Mouse (Mus musculus) right cerebral cortex, postnatal 36 days (tissue): ENCODE data around the gene Ntrk3.
A peak's percentile ranks its signal among the peaks of the same experiment; 100 is the strongest.

Experiments
- DNase-seq, 2 experiments: peaks; one replicate each; pipeline ENCODE4 v3.0.0; 2022; ENCODE audit warnings: low spot score in 2 of 2, mixed read lengths in 1 of 2

Gene Ntrk3

GRCm38 (mm10) chr7:78443373-78444036 is 294.3 kb downstream of the Ntrk3 start:
- DNase-seq: no peak

- no peak for DNase-seq
These were observed 296.1 kb downstream of the Ntrk3 start for GRCm38 (mm10) chr7:78441706-78442105.

- no peak for DNase-seq
These were observed 296.9 kb downstream of the Ntrk3 start for GRCm38 (mm10) chr7:78440896-78441295.

- no peak for DNase-seq
These were observed 297.3 kb downstream of the Ntrk3 start for GRCm38 (mm10) chr7:78440476-78440875.

- DNase-seq: no peak
These were observed 298.3 kb downstream of the Ntrk3 start for GRCm38 (mm10) chr7:78439361-78440120.

- DNase-seq: no peak
These were observed 304.1 kb downstream of the Ntrk3 start for GRCm38 (mm10) chr7:78433617-78434144.

- DNase-seq: no peak
These were observed 306.2 kb downstream of the Ntrk3 start for GRCm38 (mm10) chr7:78431611-78432010.

- no peak for DNase-seq
These were observed 325.6 kb downstream of the Ntrk3 start for GRCm38 (mm10) chr7:78412172-78412571.

GRCm38 (mm10) chr7:78409970-78410369 is 327.8 kb downstream of the Ntrk3 start:
- DNase-seq: peak in 1 of 2 experiments; percentile 27

GRCm38 (mm10) chr7:78406641-78407291 is 331.0 kb downstream of the Ntrk3 start:
- DNase-seq: no peak

- peak in 1 of 2 experiments; percentile 56 for DNase-seq
These were observed 333.3 kb downstream of the Ntrk3 start for GRCm38 (mm10) chr7:78404481-78404880.

GRCm38 (mm10) chr7:78402495-78402894 is 335.3 kb downstream of the Ntrk3 start:
- DNase-seq: no peak

GRCm38 (mm10) chr7:78400219-78400618 is 337.6 kb downstream of the Ntrk3 start:
- DNase-seq: peak in 1 of 2 experiments; percentile 23

GRCm38 (mm10) chr7:78398377-78398776 is 339.4 kb downstream of the Ntrk3 start:
- DNase-seq: no peak

GRCm38 (mm10) chr7:78397215-78397614 is 340.6 kb downstream of the Ntrk3 start:
- peak in 1 of 2 experiments; percentile 60 for DNase-seq

GRCm38 (mm10) chr7:78390019-78390418 is 347.8 kb downstream of the Ntrk3 start:
- peak in 1 of 2 experiments; percentile 23 for DNase-seq

- DNase-seq: no peak
These were observed 349.7 kb downstream of the Ntrk3 start for GRCm38 (mm10) chr7:78388101-78388500.

- DNase-seq: no peak
These were observed 351.8 kb downstream of the Ntrk3 start for GRCm38 (mm10) chr7:78385971-78386370.

- DNase-seq: no peak
These were observed 353.7 kb downstream of the Ntrk3 start for GRCm38 (mm10) chr7:78384111-78384510.

- DNase-seq: no peak
These were observed 355.7 kb downstream of the Ntrk3 start for GRCm38 (mm10) chr7:78382126-78382525.

- DNase-seq: no peak
These were observed 358.0 kb downstream of the Ntrk3 start for GRCm38 (mm10) chr7:78379784-78380183.

- DNase-seq: no peak
These were observed 359.5 kb downstream of the Ntrk3 start for GRCm38 (mm10) chr7:78378306-78378705.
